Mouse (Mus musculus) brain, embryonic 14.5 days (tissue): ENCODE data around the gene Ddx42.

Experiments
- CTCF ChIP-seq: fragments of 200-500 bp; IDR thresholded peaks from 2 replicates; pipeline ENCODE4 v1.5.1; 2012; ENCODE audit warnings: inconsistent platforms, mild to moderate bottlenecking, moderate library complexity, borderline replicate concordance; ENCODE audit not compliant: insufficient read depth, insufficient read length; ENCODE audit errors: extremely low read depth
- POLR2A ChIP-seq: fragments of 200-500 bp; IDR thresholded peaks from 2 replicates; pipeline ENCODE4 v1.6.1; 2012; ENCODE audit warnings: mild to moderate bottlenecking, inconsistent platforms, borderline replicate concordance; ENCODE audit not compliant: poor library complexity, insufficient read depth, insufficient read length, severe bottlenecking; ENCODE audit errors: extremely low read depth

GRCm38 (mm10) chr11:106179711-106180448 is 36.8 kb upstream of the Ddx42 start:
- TF ChIP-seq POLR2A (no peak), CTCF (no peak)
